Mouse (Mus musculus) lung, adult 2 months (tissue): Measurements from ENCODE around the gene Snx32.

Source experiments
- CTCF ChIP-seq: fragments of 200-500 bp; IDR thresholded peaks from 2 replicates; pipeline ENCODE4 v1.5.1; 2011; ENCODE audit warnings: mild to moderate bottlenecking, low read length, control low read depth; ENCODE audit not compliant: insufficient read depth
- POLR2A ChIP-seq: fragments of 200-500 bp; IDR thresholded peaks from 2 replicates; pipeline ENCODE4 v1.6.1; 2011; ENCODE audit warnings: low read depth, mild to moderate bottlenecking, control low read depth, low read length, borderline replicate concordance; ENCODE audit errors: extremely low read depth

DNA sequence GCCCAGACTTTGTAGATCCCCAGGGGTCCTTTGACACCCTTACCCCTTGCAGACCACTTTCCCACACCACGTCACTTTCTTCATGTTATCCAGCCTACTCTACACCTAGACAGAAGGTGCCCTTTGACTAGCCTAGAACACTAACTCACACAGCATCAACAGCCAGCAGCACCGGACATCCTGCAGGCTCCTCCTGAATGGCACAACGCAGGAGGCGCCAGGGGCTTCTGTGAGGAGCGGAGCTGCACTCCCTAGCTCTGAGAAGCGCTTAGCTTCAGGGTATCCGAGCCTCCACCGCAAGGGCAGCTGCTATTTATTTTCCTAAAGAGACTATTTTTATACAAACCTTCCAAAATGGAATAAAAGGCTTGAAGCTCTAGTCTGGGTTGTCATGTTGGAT is 54.8 kb downstream of the Snx32 start:
- TF ChIP-seq CTCF (no peak), POLR2A (no peak)
